Mouse (Mus musculus): Measurements from ENCODE around the gene Anpep.

DNA sequence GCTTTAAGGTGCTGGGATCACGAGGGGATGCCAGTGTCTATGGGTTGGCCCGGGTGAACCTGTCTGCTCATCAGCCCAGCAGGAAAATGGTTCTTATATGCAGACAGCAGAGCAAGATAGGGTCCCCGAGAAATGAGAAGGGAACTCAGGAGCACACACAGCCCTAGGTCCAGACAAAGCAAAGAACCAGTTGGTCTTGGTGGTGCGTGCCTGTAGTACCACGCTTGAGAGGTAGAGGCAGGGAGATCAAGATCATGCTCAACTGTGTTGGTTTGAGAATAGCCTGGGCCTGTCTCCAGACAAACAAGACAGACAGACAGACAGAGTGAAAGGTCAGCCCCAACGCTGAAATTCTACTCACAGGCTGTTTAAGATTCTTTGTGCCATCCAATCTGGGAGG is 61.4 kb downstream of the Anpep start:
- TF ChIP-seq CTCF (IDR thresholded peaks at IDR 0.05; ENCODE audit: low read depth) (no peak), EP300 (IDR thresholded peaks at IDR 0.05; ENCODE audit: low read depth) (no peak)

Measured in liver, postnatal 0 days (tissue).